Mouse (Mus musculus) MEL (cell line): Measurements from ENCODE around the gene Uaca. TPM values are rescaled to one million over a fixed set of nuclear protein-coding genes. Genes with fewer than 3 reads are reported as not detected.

Experiments used
- DNase-seq: peaks from one replicate; pipeline ENCODE4 v3.0.0; 2011; ENCODE audit warnings: low read depth, low spot score
- H3K27ac ChIP-seq: 2 replicates; pipeline ENCODE4 v1.5.1; 2012; ENCODE audit warnings: low read depth, mild to moderate bottlenecking, control low read depth, low read length, moderate library complexity; ENCODE audit not compliant: control insufficient read depth
- H3K27me3 ChIP-seq, 2 experiments: fragments of 150-350 bp in 1 of 2; sonication (generic) in 1 of 2; 2 replicates each; pipeline ENCODE4 v1.6.1; 2012; ENCODE audit warnings: low read length in 2 of 2, mild to moderate bottlenecking in 2 of 2, improper control_type of control experiment in 1 of 2, moderate library complexity in 1 of 2; ENCODE audit not compliant: insufficient read depth in 2 of 2, control insufficient read depth in 1 of 2
- H3K36me3 ChIP-seq, 2 experiments: 2 replicates each; pipeline ENCODE4 v1.6.1; 2012 to 2014; ENCODE audit warnings: low read length in 2 of 2, improper control_type of control experiment in 1 of 2, inconsistent platforms in 1 of 2, mild to moderate bottlenecking in 1 of 2; ENCODE audit not compliant: insufficient read depth in 2 of 2, control insufficient read depth in 1 of 2
- H3K4me1 ChIP-seq, 2 experiments: fragments of 150-350 bp in 1 of 2; sonication (generic) in 1 of 2; 2 replicates each; pipeline ENCODE4 v1.6.1; 2012; ENCODE audit warnings: low read length in 2 of 2, improper control_type of control experiment in 1 of 2, mild to moderate bottlenecking in 1 of 2; ENCODE audit not compliant: insufficient read depth in 2 of 2, control insufficient read depth in 1 of 2
- H3K4me3 ChIP-seq, 2 experiments: fragments of 150-350 bp in 1 of 2; sonication (generic) in 1 of 2; 2 replicates each; pipeline ENCODE4 v1.5.1; 2012; ENCODE audit warnings: low read depth in 2 of 2, low read length in 2 of 2, mild to moderate bottlenecking in 2 of 2, moderate library complexity in 2 of 2, control low read depth in 1 of 2, improper control_type of control experiment in 1 of 2; ENCODE audit not compliant: control insufficient read depth in 1 of 2, insufficient read depth in 1 of 2
- H3K79me2 ChIP-seq: 2 replicates; pipeline ENCODE4 v1.6.1; 2012; ENCODE audit warnings: mild to moderate bottlenecking, low read length, moderate library complexity; ENCODE audit not compliant: control insufficient read depth, poor library complexity, insufficient read depth
- H3K9ac ChIP-seq: 2 replicates; pipeline ENCODE4 v1.6.1; 2012; ENCODE audit warnings: low read depth, mild to moderate bottlenecking, control low read depth, low read length, moderate library complexity; ENCODE audit not compliant: control insufficient read depth, poor library complexity, severe bottlenecking
- H3K9me3 ChIP-seq: fragments of 150-350 bp; sonication (generic); replicated peaks from 2 replicates; pipeline ENCODE4 v1.6.1; 2012; ENCODE audit warnings: mild to moderate bottlenecking, low read length, improper control_type of control experiment, moderate library complexity; ENCODE audit not compliant: insufficient read depth
- BHLHE40 ChIP-seq: IDR thresholded peaks from 2 replicates; pipeline ENCODE4 v1.6.1; 2012; ENCODE audit warnings: low read depth, mild to moderate bottlenecking, inconsistent platforms, low read length, improper control_type of control experiment, borderline replicate concordance
- CHD1 ChIP-seq: IDR thresholded peaks from 2 replicates; pipeline ENCODE4 v1.6.1; 2012; ENCODE audit warnings: low read depth, mild to moderate bottlenecking, inconsistent platforms, low read length, improper control_type of control experiment
- CHD2 ChIP-seq: IDR thresholded peaks from 2 replicates; pipeline ENCODE4 v1.6.1; 2011; ENCODE audit warnings: low read length, improper control_type of control experiment
- CTCF ChIP-seq, 3 experiments: IDR thresholded peaks in 2 of 3; conservative IDR thresholded peaks in 1 of 3; 2 replicates each; pipeline ENCODE4 v1.5.1; 2011 to 2012; ENCODE audit warnings: low read length in 3 of 3, low read depth in 2 of 3, mild to moderate bottlenecking in 2 of 3, improper control_type of control experiment in 1 of 3, inconsistent platforms in 1 of 3, mixed read lengths in 1 of 3, moderate library complexity in 1 of 3; ENCODE audit not compliant: control insufficient read depth in 1 of 3, insufficient read depth in 1 of 3, poor library complexity in 1 of 3, severe bottlenecking in 1 of 3
- E2F4 ChIP-seq: IDR thresholded peaks from 2 replicates; pipeline ENCODE4 v1.6.1; 2011; ENCODE audit warnings: low read depth, low read length, improper control_type of control experiment, borderline replicate concordance
- ELF1 ChIP-seq: IDR thresholded peaks from 2 replicates; pipeline ENCODE4 v1.6.1; 2014; ENCODE audit warnings: low read depth, mild to moderate bottlenecking, inconsistent platforms, low read length, improper control_type of control experiment, moderate library complexity
- GABPA ChIP-seq: IDR thresholded peaks from 2 replicates; pipeline ENCODE4 v1.6.1; 2012; ENCODE audit warnings: low read depth, mild to moderate bottlenecking, inconsistent platforms, low read length, improper control_type of control experiment, moderate library complexity
- JUND ChIP-seq: IDR thresholded peaks from 2 replicates; pipeline ENCODE4 v1.6.1; 2011; ENCODE audit warnings: low read depth, mild to moderate bottlenecking, improper control_type of control experiment, low read length
- MAX ChIP-seq: IDR thresholded peaks from 2 replicates; pipeline ENCODE4 v1.6.1; 2011; ENCODE audit warnings: low read length, improper control_type of control experiment
- MAZ ChIP-seq: IDR thresholded peaks from 2 replicates; pipeline ENCODE4 v1.6.1; 2012; ENCODE audit warnings: low read depth, mild to moderate bottlenecking, inconsistent platforms, low read length, improper control_type of control experiment
- MXI1 ChIP-seq: IDR thresholded peaks from 2 replicates; pipeline ENCODE4 v1.6.1; 2011; ENCODE audit warnings: mild to moderate bottlenecking, low read depth, low read length, improper control_type of control experiment
- MYB ChIP-seq: IDR thresholded peaks from 2 replicates; pipeline ENCODE4 v1.6.1; 2011; ENCODE audit warnings: mild to moderate bottlenecking, low read depth, low read length, improper control_type of control experiment
- MYC ChIP-seq: IDR thresholded peaks from 2 replicates; pipeline ENCODE4 v1.6.1; 2011; ENCODE audit warnings: low read depth, mild to moderate bottlenecking, low read length, improper control_type of control experiment, moderate library complexity
- POLR2AphosphoS2 ChIP-seq: IDR thresholded peaks from 2 replicates; pipeline ENCODE4 v1.6.1; 2011; ENCODE audit warnings: low read length, improper control_type of control experiment
- RAD21 ChIP-seq: IDR thresholded peaks from 2 replicates; pipeline ENCODE4 v1.6.1; 2011; ENCODE audit warnings: mild to moderate bottlenecking, low read depth, low read length, improper control_type of control experiment
- RCOR1 ChIP-seq: IDR thresholded peaks from 2 replicates; pipeline ENCODE4 v1.6.1; 2012; ENCODE audit warnings: low read depth, mild to moderate bottlenecking, inconsistent platforms, low read length, improper control_type of control experiment
- SMC3 ChIP-seq: IDR thresholded peaks from 2 replicates; pipeline ENCODE4 v1.6.1; 2011; ENCODE audit warnings: low read depth, low read length, improper control_type of control experiment
- TCF12 ChIP-seq: IDR thresholded peaks from 2 replicates; pipeline ENCODE4 v1.6.1; 2014; ENCODE audit warnings: low read depth, mild to moderate bottlenecking, inconsistent platforms, low read length, improper control_type of control experiment, moderate library complexity
- UBTF ChIP-seq: IDR thresholded peaks from 2 replicates; pipeline ENCODE4 v1.6.1; 2012; ENCODE audit warnings: low read depth, mild to moderate bottlenecking, inconsistent platforms, low read length, improper control_type of control experiment, moderate library complexity, borderline replicate concordance; ENCODE audit not compliant: insufficient read depth
- USF1 ChIP-seq: IDR thresholded peaks from 2 replicates; pipeline ENCODE4 v1.6.1; 2014; ENCODE audit warnings: low read depth, mild to moderate bottlenecking, inconsistent platforms, low read length, improper control_type of control experiment, moderate library complexity
- ZC3H11A ChIP-seq: IDR thresholded peaks from 2 replicates; pipeline ENCODE4 v1.6.1; 2012; ENCODE audit warnings: low read depth, mild to moderate bottlenecking, inconsistent platforms, low read length, improper control_type of control experiment
- ZKSCAN1 ChIP-seq: IDR thresholded peaks from 2 replicates; pipeline ENCODE4 v1.6.1; 2012; ENCODE audit warnings: low read depth, mild to moderate bottlenecking, inconsistent platforms, low read length, improper control_type of control experiment, moderate library complexity
- ZNF384 ChIP-seq: IDR thresholded peaks from 2 replicates; pipeline ENCODE4 v1.6.1; 2012; ENCODE audit warnings: low read depth, mild to moderate bottlenecking, inconsistent platforms, low read length, improper control_type of control experiment
- polyA plus RNA-seq, 2 experiments: library from polyadenylated mRNA; stranded (reverse) in 1 of 2; unstranded in 1 of 2; fragments of >175 nt in 1 of 2; fragments of >200 nt in 1 of 2; gene quantifications; 2 replicates each; pipeline versions ENCODE4 v1.2.1 to v1.2.4; 2012; ENCODE audit warnings: low replicate concordance in 2 of 2, low read depth in 1 of 2; ENCODE audit not compliant: insufficient read length in 2 of 2, insufficient read depth in 1 of 2, missing spikeins in 1 of 2
- total RNA-seq: library from RNA; depleted of rRNA; stranded (reverse); fragments of 300-350 nt; gene quantifications from 2 replicates; pipeline ENCODE4 v1.2.3, GENCODE M21; 2012

Uaca gene
- total and polyA plus RNA-seq, 3 experiments, result 10.9 to 11.4 TPM; not detected in 1

GRCm38 (mm10) chr9:60870919-60871503 is 76.7 kb downstream of the Uaca start:
- no peak for TF ChIP-seq RCOR1
- TF ChIP-seq TCF12, result no peak
- TF ChIP-seq MXI1, result 0 out of 2 replicates have a peak, but pooled peaks have one; percentile 6
- no peak for TF ChIP-seq RAD21
- TF ChIP-seq ZC3H11A, result no peak
- no peak for TF ChIP-seq ELF1
- TF ChIP-seq UBTF, result no peak
- TF ChIP-seq ZNF384, result no peak
- TF ChIP-seq CHD1, result 0 out of 2 replicates have a peak, but pooled peaks have one; percentile 13
- no peak for TF ChIP-seq GABPA
- no peak for TF ChIP-seq MYC
- no peak; the same call in 1 of the 2 replicates for TF ChIP-seq BHLHE40
- TF ChIP-seq POLR2AphosphoS2, result no peak
- no peak for TF ChIP-seq SMC3
- TF ChIP-seq MAX, result peak; percentile 23; the same call in 1 of the 2 replicates
- no peak for TF ChIP-seq MYB
- peak; percentile 73; the same call in 1 of the 2 replicates for TF ChIP-seq ZKSCAN1
- 0 out of 2 replicates have a peak, but pooled peaks have one; percentile 7 for TF ChIP-seq E2F4
- peak; percentile 64 for DNase-seq
- Histone ChIP-seq H3K36me3 (peaks cover 0 to 2% of the 10 kb centered on the region in 2 experiments; a peak in 1 of 4 replicates), H3K79me2 (peaks cover 11% of the 10 kb centered on the region), H3K9ac (peak overlapping the region; percentile 75), H3K4me1 (peaks cover 0 to 8% of the 10 kb centered on the region in 2 experiments; a peak in 1 of 4 replicates), H3K27ac (peak overlapping the region; percentile 85), H3K4me3 (peak overlapping the region; percentile 54 to 79), H3K27me3 (no peaks in the 10 kb centered on the region), H3K9me3 (no peaks in the 10 kb centered on the region)

GRCm38 (mm10) chr9:60873257-60874054 is 79.1 kb downstream of the Uaca start:
- H3K4me3 ChIP-seq, result peak overlapping the region; percentile 54 to 79
- H3K79me2 ChIP-seq, result peaks cover 11% of the 10 kb centered on the region
- peak overlapping the region; percentile 47 for H3K9ac ChIP-seq
- TF ChIP-seq CHD2 (no peak), MXI1 (no peak; the same call in 1 of the 2 replicates), ZNF384 (peak; percentile 97), SMC3 (no peak), JUND (no peak), POLR2AphosphoS2 (no peak), MAZ (peak; percentile 72; the same call in 1 of the 2 replicates), CTCF (IDR thresholded peaks at IDR 0.05 in 2 of 3, conservative IDR thresholded peaks at IDR 0.05 in 1 of 3; ENCODE audit: control insufficient read depth in 1 of 3, insufficient read depth in 1 of 3, low read depth in 2 of 3, low read length in 3 of 3, poor library complexity in 1 of 3, severe bottlenecking in 1 of 3) (peak in 2 of 3 experiments; percentile 34 to 50; a peak in 5 of 6 replicates), USF1 (no peak)
- TF ChIP-seq, all 39 proteins: peak for 3
- DNase-seq, result peak; percentile 54
- H3K4me1 ChIP-seq, result peaks cover 0 to 8% of the 10 kb centered on the region in 2 experiments; a peak in 1 of 4 replicates
- no peaks in the 10 kb centered on the region for H3K27me3 ChIP-seq
- no peak overlapping the region for H3K27ac ChIP-seq
- no peaks in the 10 kb centered on the region for H3K9me3 ChIP-seq
- H3K36me3 ChIP-seq, result peaks cover 0 to 2% of the 10 kb centered on the region in 2 experiments; a peak in 2 of 4 replicates
